Comparison of ENCODE assay signal across 8 mouse cellular contexts in genomic region chr15:97963989-97964835, GRCm38 (mm10). TPM values are rescaled to one million over a fixed set of nuclear protein-coding genes. Genes with fewer than 3 reads are reported as not detected.
DNase-seq lines count a peak whose midpoint lies in the region; ATAC-seq lines count a peak whose summit lies in the region.

Gene Tmem106c, plus strand, starts transcription at chr15:97964200.

- H3K27ac ChIP-seq in heart, embryonic 13.5 days (replicated peaks), result peak within 1 kb of the TSS; percentile 74
- H3K27ac ChIP-seq in liver, embryonic 12.5 days, result peak within 1 kb of the TSS; percentile 62
- peak within 1 kb of the TSS; percentile 77 for H3K27ac ChIP-seq in stomach, embryonic 15.5 days

- H3K27me3 ChIP-seq in heart, embryonic 13.5 days (replicated peaks), result no peaks in the 10 kb centered on the region
- H3K27me3 ChIP-seq in liver, embryonic 12.5 days (replicated peaks), result peaks cover 5% of the 10 kb centered on the region; the same call in 1 of the 2 replicates
- no peaks in the 10 kb centered on the region for H3K27me3 ChIP-seq in stomach, embryonic 15.5 days (replicated peaks)

- DNase-seq in CD4-positive helper T cell, adult 2 months (ENCODE audit: low read depth, low spot score), result peak; percentile 96
- DNase-seq in brain, embryonic 18.5 days (ENCODE audit: low read depth, low spot score), result peak; percentile 81
- DNase-seq in kidney, postnatal 10 days, result peak; percentile 94
- peak; percentile 83 to 91 for DNase-seq in natural killer cell, adult 2 months (ENCODE audit: low spot score in 2 of 2)

- H3K9ac ChIP-seq in heart, embryonic 13.5 days, result peak within 1 kb of the TSS; percentile 90
- peak within 1 kb of the TSS; percentile 81 for H3K9ac ChIP-seq in liver, embryonic 12.5 days
- H3K9ac ChIP-seq in stomach, embryonic 15.5 days, result peak within 1 kb of the TSS; percentile 52

- H3K9me3 ChIP-seq in heart, embryonic 13.5 days, result no peaks in the 10 kb centered on the region
- no peaks in the 10 kb centered on the region for H3K9me3 ChIP-seq in liver, embryonic 12.5 days (replicated peaks)
- no peaks in the 10 kb centered on the region for H3K9me3 ChIP-seq in stomach, embryonic 15.5 days

- under 1% methylated on average over 63 of the region's 67 CpGs for WGBS in heart, embryonic 13.5 days
- WGBS in liver, embryonic 12.5 days (ENCODE audit: insufficient replicate concordance), result 1% methylated on average over 67 of the region's 67 CpGs
- under 1% methylated on average over 67 of the region's 67 CpGs for whole genome bisulfite sequencing in stomach, embryonic 15.5 days

- ATAC-seq in erythroid progenitor cell, adult 5-6 weeks (replicated peaks; ENCODE audit: low FRiP score, poor library complexity, severe bottlenecking), result peak; percentile 95
- ATAC-seq in heart, embryonic 13.5 days (ENCODE audit: extremely low read depth, insufficient number of reproducible peaks, low FRiP score, low TSS enrichment), result peak; percentile 92
- peak; percentile 96 for ATAC-seq in liver, embryonic 12.5 days
- peak; percentile 93 for ATAC-seq in stomach, embryonic 15.5 days (ENCODE audit: insufficient read depth, low FRiP score, low read depth)

- peaks cover 14% of the 10 kb centered on the region for H3K4me1 ChIP-seq in heart, embryonic 13.5 days
- H3K4me1 ChIP-seq in liver, embryonic 12.5 days, result peaks cover 24% of the 10 kb centered on the region
- H3K4me1 ChIP-seq in stomach, embryonic 15.5 days, result peaks cover 5% of the 10 kb centered on the region; the same call in 1 of the 2 replicates

- H3K4me2 ChIP-seq in heart, embryonic 13.5 days, result peak within 1 kb of the TSS; percentile 91
- peak within 1 kb of the TSS; percentile 97 for H3K4me2 ChIP-seq in liver, embryonic 12.5 days
- H3K4me2 ChIP-seq in stomach, embryonic 15.5 days, result peak within 1 kb of the TSS; percentile 81

- peaks cover 5% of the 10 kb centered on the region; the same call in 1 of the 2 replicates for H3K36me3 ChIP-seq in heart, embryonic 13.5 days
- H3K36me3 ChIP-seq in liver, embryonic 12.5 days, result no peaks in the 10 kb centered on the region
- no peaks in the 10 kb centered on the region for H3K36me3 ChIP-seq in stomach, embryonic 15.5 days

- peak within 1 kb of the TSS; percentile 77 for H3K4me3 ChIP-seq in heart, embryonic 13.5 days
- peak within 1 kb of the TSS; percentile 66 for H3K4me3 ChIP-seq in liver, embryonic 12.5 days
- H3K4me3 ChIP-seq in stomach, embryonic 15.5 days (replicated peaks), result peak within 1 kb of the TSS; percentile 78

RNA-seq across cellular contexts. Expression of gene Tmem106c, which starts in this region (rescaled TPM):
- total RNA-seq in erythroid progenitor cell, adult 5-6 weeks (2015; ENCODE audit: low replicate concordance), result 2.1 and 2.5 TPM in 2 replicates
- total RNA-seq in erythroid progenitor cell, adult 5-6 weeks (2017; ENCODE audit: low replicate concordance), result 3.9 and 4.9 TPM in 2 replicates
- 29.6 and 36.5 TPM in 2 replicates for polyA plus RNA-seq in heart, embryonic 13.5 days (2015; fragmentation: Nextera tagmentation; extraction: Ambion mirVana)
- polyA plus RNA-seq in liver, embryonic 12.5 days (2016; fragmentation: Nextera tagmentation; extraction: Ambion mirVana), result 15.6 and 18.1 TPM in 2 replicates
- 41.9 and 44.0 TPM in 2 replicates for polyA plus RNA-seq in stomach, embryonic 15.5 days (2015; fragmentation: Nextera tagmentation; extraction: Ambion mirVana)

Comparison
In these comparisons a context has a peak if more than half of its experiments do, and no peak if none do; other contexts are left out.
1. Peak in every context shown above with its lines: DNase-seq, ATAC-seq, H3K4me3 ChIP-seq and H3K27ac ChIP-seq.